Mouse (Mus musculus) right cerebral cortex, postnatal 4 days (tissue): Measurements from ENCODE around the gene Ap1ar.

Experiments used
- DNase-seq: peaks from one replicate; pipeline ENCODE4 v3.0.0-alpha.2; 2022

Gene Ap1ar

GRCm38 (mm10) chr3:127837972-127838644 is 785 bp upstream of the Ap1ar start:
- DNase-seq = no peak

GRCm38 (mm10) chr3:127836798-127837153 is 547 bp downstream of the Ap1ar start:
- no peak for DNase-seq

- DNase-seq = no peak
Measured at GRCm38 (mm10) chr3:127835594-127835993, 1.7 kb downstream of the Ap1ar start.

DNA sequence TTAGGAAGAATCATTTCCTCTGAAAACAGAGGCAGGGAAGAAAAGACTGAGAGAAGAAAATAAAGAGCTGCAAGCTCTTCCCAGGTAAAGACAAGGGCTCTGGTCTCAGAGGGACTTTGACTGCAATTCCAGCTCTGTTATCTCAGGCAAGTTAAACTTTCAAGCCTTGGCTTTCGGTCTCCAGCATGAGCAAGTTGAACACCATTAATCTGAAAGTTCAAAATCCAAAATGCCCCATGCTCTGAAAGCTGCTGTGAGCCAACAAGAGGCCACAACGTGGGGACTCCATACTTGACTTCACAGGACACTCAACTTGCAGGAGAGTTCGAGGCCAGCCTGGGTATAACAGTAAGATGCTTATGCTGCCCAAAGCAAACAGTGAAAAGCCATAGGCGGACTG is 3.3 kb downstream of the Ap1ar start:
- DNase-seq = no peak

DNA sequence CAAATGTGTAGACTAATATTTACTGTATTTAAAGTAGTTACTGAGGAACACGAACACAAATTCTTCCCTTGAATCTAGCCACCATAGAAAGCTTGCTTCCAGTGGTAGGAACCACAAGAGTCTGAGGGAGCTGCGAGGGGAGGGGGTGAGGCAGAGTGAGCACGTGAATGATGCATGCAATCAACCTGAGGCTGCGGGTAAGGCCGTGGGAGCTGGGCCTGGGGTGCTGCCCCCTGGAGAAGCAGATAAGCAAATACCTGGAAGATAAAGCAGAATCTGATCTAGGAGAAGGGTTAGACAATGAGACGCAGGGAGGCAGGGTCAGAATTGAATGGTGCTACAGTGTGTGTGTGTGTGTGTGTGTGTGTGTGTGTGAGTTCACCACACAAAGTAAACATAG is 6.2 kb downstream of the Ap1ar start:
- DNase-seq = no peak

- DNase-seq = no peak
Measured at GRCm38 (mm10) chr3:127830183-127830582, 7.1 kb downstream of the Ap1ar start.

- DNase-seq = no peak
Measured at GRCm38 (mm10) chr3:127827123-127827522, 10.2 kb downstream of the Ap1ar start.

DNA sequence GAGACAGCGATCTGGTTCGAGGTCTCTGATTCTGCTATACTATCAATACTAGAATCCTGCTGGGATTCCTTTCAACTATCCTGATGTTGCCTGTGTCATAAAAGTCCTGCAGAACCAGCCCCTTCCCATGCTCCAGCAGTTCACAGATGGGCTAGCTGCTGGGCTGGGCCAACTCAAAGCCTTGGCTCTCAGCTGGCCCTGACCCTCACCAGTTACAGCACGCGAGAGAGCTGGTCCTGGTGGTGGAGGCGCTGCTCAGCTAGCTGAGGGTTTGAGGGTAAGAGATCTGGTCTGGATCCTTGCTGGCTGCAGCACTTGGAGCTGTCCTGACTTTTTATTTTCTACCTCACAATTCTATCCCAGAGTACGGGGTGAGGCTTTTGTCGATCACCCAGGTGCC is 10.8 kb downstream of the Ap1ar start:
- no peak for DNase-seq

- DNase-seq = no peak
Measured at GRCm38 (mm10) chr3:127823886-127824863, 13.1 kb downstream of the Ap1ar start.

DNA sequence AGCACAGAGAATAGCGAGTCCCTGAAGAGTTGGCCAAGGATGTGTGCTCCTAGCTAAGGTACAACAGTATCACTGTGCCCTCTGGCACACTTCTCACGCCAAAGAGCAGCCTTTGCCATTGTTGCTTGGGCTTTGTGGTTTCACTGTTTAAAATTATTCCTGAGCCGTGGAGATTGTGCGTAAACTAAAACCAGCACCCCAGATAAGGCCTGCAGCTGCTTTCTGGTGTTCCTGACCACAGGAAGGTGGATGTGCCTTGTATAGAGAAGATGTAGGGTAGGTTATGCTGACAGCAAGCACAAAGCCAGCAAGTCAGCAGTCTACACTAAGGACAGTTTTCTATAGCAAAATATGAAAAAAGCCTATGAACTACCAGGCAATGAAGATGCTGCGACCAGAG is 16.1 kb downstream of the Ap1ar start:
- no peak for DNase-seq

GRCm38 (mm10) chr3:127820400-127820799 is 16.9 kb downstream of the Ap1ar start:
- DNase-seq = no peak

GRCm38 (mm10) chr3:127818694-127819663 is 18.3 kb downstream of the Ap1ar start:
- no peak for DNase-seq

DNA sequence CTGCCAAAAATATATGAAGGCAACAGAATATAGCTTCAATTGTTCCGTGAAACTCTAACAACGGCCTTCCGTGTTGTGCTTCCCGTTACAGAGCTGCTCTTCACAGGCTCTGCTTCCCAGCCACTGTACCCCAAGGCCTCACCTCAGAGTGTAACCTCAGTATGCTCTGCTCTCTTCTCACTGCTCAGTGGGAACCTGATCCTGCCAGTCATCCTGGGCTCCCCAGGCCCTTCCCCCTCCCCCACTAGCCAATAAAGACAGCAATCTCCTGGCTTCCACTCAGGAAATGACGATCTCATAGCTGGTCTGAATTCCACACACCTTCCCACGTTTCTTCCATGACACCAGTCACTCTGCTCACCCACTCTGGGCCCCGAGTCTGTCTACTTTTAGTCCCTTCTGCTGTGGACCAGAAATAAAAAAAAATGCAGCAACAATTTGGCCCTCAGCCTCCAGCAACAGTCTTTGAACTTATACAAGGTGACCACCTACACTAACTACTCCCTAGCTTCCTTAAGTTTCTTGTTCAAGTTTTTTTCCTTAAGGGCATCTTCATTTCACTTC is 20.1 kb downstream of the Ap1ar start:
- DNase-seq = no peak

GRCm38 (mm10) chr3:127809103-127809502 is 28.2 kb downstream of the Ap1ar start:
- no peak for DNase-seq

GRCm38 (mm10) chr3:127807846-127808245 is 29.5 kb downstream of the Ap1ar start:
- DNase-seq = no peak

- no peak for DNase-seq
Measured at GRCm38 (mm10) chr3:127805991-127806390, 31.3 kb downstream of the Ap1ar start.

GRCm38 (mm10) chr3:127805071-127805470 is 32.3 kb downstream of the Ap1ar start:
- DNase-seq = no peak

DNA sequence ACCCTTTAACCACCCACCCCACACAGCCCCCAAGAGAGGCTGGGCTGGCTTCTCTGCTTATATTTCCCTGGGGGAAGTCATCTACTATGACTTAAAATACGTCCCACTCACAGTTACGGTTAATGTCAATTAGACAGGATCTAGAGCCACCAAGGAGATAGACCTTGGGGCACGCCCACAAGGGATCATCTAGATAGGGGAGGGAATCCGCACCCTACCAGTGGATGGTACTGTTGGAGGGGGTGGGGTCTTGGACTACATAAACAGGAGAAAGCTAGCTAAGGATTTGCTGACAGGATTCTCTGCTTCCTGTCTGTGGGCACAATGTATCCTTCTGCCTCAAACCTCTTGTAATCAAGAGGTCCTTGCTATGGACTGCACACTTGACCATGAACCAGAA is 32.9 kb downstream of the Ap1ar start:
- no peak for DNase-seq

DNA sequence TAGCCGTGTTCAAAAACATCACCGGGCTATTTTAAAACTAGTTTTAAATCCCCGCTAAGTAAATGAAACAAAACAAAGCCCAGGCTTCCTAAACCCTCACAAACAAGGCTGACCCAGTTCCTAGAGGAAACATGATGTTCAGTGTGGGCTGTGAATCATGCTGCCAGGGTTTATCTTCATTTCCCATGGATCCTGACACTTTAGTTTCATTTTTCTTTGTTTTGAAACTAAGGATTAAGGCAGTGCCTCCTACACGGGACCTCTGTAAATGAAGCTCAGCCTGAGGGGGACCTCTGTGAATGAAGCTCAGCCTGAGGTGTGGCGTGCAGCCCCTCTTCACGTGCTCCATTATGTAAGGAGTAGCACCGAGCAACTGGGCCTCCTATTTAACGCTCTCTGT is 34.5 kb downstream of the Ap1ar start:
- DNase-seq = no peak

DNA sequence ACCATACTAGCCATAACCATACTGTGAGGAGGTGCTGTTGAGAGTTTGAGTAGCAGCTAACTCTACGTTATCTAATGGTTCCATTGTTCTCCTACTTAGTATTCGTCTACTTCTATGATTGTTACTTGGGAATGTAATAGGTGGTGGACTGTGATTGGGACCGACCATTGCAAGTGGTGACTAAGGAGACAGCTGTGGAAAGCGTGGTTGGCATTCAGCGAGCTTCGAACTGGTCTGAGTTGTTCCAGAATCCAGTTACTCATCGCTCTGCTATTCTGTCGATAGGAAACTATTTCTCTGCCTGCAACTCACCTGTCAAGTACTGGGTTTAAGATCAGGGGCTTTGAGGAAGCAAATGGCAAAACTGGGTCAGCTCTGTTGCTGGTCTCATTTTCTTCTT is 36.2 kb downstream of the Ap1ar start:
- DNase-seq = no peak

DNA sequence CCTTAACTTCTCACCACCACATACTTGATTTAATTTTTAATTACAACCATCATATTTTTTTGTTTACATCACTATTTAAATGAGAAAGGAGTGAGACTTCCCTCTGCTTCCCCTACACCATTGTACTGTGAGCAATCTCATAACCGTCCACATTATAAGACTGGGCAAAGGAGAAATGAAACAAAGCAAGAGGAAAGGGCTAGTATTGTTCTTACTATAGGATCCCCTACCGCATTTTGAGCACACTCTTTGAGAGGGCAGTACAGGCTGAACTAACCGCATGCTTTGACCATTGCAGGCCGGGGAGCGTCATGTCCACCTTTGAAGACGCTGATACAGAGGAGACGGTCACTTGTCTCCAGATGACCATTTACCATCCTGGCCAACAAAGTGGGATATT is 41.1 kb downstream of the Ap1ar start:
- no peak for DNase-seq

DNA sequence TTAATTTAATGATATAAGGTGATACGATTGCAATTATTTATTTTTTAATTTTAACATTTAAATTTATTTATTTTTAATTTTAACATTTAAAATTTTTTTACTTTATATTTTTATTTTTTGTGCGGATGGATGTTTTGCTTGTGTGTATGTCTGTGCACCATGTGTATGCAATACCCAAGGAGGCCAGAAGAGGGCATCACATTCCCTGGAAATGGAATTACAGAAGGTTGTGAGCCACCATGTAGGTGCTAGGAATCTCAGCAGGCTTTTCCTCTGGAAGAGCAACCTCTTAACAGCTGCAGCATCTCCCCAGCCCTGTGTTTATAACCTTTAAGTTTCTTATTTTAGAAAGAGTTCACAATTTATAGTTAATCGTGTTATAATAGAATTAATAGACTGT is 41.6 kb downstream of the Ap1ar start:
- no peak for DNase-seq

- no peak for DNase-seq
Measured at GRCm38 (mm10) chr3:127793022-127793421, 44.3 kb downstream of the Ap1ar start.
